Mouse (Mus musculus): ENCODE data around the gene Cic. TPM values are rescaled to one million over a fixed set of nuclear protein-coding genes. Genes with fewer than 3 reads are reported as not detected.
A peak's percentile ranks its signal among the peaks of the same experiment; 100 is the strongest.
"Not testable (repeated sequence)": the region's sequence is repeated elsewhere in the genome, so short reads cannot be mapped to it uniquely, and the experiment has no call there.

The Cic gene
- polyA plus RNA-seq, 2 experiments from 2014 or later, result 24.1 to 27.2 TPM

DNA sequence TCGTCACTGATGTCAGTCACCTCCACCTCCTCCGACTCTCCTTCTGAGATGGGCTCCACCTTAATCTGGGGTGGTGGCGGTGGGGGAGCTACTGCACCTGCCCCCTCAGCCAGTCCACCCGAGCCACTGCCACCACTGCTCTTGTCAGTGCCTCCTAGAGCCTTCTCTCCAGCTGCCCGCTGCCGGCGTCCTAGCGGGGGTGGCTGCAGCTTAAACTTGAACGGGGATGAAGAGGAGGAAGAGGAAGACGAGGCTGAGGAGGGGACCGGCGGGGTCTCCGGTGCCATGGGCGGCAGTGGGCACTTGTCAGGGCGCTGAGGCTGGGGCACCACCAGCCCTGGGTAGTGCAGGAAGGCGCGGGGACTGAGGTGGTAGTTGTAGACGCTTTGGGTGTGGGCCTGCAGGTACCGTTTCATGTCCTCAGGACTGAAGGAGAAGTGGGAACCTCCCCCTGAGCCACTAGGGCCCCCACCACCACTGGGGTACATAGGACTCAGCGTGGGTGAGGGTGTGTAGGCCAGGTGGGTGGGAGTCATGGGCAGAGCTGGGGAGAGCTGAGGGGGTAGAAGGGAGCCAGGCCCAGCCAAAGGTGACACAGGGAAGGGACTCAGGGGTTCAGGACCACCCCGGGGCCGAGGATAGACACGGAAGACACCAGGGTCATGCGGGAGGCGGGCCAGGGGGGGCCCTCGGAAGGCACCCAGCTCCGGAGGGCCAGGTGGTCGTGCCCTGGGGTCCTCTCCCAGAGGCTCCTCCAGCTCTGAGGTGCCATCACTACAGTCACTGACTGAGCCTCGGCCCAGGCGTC is 22.7 kb upstream of the Cic start:
- no peak for ATAC-seq

DNA sequence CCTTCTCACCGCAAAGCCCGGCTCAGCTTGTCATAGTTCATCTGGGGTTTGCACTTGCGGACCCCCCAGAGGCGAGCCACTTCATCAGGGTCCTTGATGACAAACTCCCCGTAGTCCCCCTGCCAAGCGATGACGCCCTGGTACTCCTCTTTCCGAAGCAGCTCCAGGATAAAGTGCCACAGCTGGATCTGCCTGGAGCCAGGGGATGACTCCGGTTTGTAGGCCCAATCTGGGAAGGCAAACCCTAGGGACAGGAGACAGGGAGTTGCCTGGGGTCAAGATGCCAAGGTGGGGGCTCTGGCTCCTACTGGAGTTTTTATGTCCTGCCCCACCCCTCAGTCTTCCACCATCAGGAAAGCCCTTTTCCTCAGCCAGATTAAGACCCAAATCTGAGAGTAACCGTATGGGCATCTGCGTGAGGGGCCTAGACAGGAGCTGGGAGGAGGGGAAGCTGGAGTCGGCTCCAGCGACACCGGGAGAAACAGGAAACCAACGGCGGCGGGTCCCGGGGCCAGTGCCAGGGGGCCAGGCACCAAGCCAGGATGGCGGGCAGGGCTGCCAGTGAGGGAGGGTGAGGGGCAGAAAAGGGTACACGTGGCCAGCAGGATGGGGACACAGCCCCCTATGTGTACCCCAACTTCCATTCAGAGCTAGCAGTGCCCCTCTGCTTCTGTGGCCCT is 21.3 kb upstream of the Cic start:
- no peak for ATAC-seq

DNA sequence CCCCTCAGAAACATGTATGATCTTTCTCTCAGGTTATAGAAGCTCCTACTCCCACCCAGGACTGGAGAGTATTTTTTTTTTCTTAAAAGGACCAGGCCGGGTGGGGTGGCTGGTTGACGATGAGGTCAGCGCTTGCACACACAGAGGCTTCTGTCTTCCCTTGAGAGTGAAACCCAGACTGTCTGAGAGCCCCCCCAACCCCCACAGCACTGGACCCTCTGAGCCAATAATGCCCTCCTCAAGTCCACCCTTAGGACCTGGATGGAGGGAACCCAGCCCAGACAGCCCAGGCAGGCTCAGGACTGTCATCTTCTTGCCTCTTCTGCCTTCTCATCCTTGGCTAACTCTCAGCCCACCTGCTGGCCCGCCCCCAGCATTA is 20.8 kb upstream of the Cic start:
- no peak for ATAC-seq

DNA sequence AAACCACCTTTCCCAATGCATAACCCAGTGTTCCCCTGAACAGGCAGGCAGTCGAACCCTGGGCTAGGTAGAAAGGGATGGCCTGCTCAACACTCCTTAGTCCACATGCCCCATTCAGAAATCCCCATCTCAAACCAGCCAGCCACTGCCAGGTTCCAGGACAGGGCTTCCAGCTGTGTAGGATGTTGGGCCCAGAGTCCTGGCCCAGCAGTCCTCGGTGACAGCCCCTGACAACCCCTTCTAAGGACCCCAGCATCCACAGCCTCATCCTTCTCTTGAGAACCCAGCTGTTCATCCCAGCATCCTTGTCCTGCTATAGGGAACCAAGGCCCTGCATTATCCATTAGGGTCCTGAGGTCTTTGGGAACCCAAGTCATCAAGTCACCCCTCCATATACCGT is 20.0 kb upstream of the Cic start:
- ATAC-seq, result no peak

DNA sequence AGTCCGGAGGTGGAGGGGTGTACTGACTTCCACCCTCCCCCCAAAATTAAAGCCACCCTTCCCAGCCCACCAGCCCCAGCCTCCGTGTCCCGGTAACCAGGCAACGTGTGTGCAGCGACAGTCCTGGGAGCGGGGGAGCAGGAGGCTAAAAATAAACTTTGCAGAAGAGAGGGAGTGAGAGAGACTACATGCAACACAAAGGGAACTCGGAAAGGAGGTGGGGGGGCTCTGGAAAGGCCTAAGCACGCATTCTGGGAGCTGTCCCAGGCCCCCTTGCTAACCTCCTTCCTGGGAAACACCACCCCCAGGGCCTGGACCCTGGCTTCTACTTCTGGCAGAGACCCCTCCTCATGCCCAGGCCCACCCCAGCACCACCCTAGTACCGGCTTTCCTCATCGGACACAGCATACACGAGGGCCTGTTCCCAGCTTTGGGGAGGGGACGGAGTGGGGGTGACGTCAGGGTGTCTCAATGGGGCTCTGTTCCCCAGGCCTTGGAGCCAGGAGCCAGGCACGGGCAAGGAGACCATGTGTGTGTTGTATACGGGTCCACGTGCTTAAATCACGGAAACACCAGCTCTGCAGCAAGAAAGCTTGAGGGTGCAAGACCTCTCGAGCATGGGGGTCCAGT is 19.4 kb upstream of the Cic start:
- ATAC-seq, result no peak

DNA sequence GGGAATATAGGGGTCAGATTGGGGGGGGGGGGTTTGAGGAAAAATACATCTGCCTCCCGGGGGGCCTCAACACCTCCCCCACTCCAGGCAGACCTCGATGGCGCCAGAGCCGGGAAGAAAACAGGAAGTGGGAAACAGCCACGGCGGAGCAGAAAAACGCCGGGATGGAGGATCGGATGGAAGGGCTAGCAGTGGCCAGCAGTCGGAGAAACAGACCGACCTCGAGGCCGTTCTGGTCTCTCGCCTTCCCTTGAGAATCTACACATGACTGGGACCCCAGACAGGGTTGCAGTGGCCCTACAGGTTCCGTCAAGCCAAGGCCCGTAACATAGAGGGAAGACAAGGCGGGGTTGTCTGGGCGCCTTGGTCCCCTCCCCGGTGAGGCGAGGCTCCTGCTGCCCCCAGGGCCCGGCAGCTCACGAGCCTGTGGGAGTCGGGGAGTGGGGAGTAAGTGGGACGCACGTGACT is 18.6 kb upstream of the Cic start:
- no peak for ATAC-seq

DNA sequence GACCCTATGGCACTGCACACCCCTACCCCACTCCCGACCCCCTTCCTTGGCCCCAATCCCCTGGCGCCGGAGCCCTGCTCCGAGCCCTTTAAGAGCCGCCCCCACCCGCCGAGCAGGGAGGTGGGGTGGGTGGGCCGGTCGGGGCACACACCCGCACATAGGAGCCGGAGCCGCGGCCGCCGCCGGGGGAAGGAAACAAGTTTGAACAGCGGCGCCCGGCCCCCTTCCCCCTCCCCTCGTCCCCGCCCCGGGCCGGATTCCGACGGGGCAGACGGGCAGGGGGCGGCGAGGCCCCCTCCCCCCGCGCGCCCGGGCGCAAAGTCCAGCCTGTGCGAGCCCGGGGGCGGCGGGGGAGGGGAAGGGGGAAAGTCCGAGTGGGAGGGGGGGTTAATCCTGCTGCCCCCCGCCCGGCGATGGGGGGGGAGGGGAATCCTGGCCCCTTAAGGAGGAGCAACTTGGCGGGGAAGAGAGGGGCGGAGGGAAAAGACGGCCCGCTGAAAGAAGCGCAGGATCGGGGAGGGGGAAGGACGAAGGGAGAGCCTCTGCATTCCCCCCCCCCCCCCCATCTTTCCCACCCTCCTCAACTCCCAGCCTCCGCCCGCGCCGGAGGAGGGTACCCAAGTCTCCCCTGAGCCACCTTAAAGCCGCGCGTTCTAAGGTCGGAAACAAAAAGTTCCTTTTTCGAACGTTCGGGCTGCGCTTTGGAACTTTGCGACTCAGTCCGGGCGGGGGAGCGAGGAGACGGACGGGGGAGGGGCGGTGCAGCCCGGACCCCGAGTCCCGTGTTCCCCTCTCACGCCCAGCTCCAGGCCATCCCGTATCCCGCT is 18.0 kb upstream of the Cic start:
- ATAC-seq, result peak; percentile 51

DNA sequence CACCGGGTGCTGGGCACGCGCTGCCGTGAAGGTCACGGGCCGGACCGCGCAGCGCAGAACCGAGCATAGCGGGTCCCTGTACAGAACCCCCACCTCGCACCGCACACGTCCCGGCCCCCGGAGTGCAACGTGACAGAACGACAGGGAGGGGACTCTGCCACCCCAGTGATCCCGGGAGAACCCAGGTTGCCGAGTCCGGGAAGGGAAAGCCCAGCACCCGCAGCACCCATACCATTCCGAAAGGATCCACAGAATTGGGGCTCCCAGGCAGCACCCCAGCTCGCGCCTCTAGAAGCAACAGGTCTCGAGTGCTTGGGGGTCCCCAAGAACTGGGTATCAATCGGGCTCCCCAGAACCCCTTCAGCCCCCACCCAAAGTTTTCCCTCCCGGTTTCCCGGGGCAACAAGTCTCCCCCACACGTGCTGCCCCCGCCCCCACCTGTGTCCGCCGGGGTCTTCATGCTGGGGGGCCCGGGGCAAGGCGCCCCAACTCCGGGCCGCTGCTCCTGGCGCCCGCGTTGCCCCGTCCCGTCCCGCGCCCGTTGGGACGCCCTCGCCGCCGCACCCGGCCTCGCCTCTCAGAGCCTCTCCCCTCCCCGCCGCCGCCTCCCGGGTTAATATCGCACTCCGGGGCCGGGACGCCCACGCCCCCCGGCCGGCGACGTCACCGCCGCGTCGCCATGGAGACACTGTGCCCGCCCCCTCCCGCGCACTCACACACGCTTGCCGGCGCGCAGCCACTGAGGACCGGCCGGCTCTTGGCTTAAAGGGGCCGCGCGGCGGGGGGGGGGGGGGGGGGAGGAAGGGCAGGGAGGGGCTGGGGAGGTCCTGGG is 17.1 kb upstream of the Cic start, which contains the start of gene Erf:
Gene Erf, minus strand, starts transcription at position 621 of the 832 bp plus-strand sequence.
- peak; percentile 89 for ATAC-seq

DNA sequence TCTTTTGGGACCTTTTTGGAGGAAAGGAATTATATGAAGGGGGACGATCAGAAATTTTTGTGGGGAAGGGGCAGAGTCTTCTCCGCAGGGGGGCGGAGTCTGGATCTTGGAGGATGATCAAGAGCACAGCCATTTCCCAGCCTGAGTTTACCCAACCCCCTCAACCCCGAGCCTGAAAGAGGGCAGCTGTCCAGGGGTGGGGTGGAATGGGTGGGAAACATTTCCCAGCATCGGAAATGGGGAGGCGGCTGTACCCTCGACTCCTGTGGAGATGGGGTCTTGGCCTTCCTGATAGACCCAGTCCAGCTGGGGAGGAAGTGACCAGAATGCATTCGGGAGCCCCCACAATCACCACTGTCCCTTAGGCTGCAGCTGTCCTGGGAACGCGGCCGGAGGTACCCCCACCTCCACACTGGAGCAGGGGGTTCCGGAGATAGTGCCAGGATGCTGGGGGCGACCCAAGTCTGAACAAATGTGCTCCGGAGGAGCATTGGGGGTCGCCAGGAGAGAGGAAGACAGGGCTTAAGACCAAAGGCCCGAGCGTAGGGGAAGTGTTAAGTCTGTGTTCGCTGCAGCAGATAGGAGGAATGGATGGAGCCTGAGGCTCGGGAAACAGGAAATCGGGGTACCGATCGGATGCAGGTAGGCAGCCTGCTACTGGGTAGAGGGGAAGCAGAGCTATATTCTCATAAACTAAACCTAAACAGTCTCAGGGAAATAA is 16.3 kb upstream of the Cic start:
- ATAC-seq, result no peak

DNA sequence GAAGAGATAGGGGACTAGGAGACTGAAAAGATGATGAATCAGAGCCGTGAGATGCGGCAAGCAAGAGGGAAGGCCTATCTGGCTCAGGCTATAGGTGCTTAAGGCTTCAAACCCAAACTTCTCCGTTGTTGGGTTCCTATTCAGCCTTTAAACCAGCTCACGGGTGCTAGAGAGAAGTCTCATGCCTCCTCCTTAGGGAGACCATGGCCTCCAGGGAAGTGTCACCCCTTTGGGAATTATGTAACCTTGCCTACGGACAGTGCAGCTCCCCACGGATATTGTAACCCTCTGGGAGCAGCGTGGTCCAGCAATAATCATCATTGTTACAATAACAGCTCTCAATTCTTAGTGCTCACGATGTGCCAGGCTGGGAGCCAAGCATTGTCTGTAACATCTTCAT is 15.7 kb upstream of the Cic start:
- no peak for ATAC-seq

DNA sequence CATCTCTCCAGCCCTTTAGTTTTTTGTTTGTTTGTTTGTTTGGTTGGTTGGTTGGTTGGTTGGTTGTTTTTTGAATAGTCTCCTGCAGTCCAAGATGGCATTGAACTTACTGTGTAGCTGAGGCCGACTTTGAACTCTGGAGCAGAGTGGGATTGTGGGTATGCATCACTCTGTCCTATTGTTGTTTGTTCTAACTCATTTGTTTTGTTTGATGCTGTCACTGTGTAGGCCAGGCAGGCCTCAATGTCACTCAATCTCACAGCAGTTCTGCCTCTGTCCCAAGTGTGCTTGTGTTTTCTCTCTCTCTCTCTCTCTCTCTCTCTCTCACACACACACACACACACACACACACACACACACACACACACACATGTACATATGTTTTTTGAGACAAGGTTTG is 5.6 kb upstream of the Cic start:
- no peak for ATAC-seq

DNA sequence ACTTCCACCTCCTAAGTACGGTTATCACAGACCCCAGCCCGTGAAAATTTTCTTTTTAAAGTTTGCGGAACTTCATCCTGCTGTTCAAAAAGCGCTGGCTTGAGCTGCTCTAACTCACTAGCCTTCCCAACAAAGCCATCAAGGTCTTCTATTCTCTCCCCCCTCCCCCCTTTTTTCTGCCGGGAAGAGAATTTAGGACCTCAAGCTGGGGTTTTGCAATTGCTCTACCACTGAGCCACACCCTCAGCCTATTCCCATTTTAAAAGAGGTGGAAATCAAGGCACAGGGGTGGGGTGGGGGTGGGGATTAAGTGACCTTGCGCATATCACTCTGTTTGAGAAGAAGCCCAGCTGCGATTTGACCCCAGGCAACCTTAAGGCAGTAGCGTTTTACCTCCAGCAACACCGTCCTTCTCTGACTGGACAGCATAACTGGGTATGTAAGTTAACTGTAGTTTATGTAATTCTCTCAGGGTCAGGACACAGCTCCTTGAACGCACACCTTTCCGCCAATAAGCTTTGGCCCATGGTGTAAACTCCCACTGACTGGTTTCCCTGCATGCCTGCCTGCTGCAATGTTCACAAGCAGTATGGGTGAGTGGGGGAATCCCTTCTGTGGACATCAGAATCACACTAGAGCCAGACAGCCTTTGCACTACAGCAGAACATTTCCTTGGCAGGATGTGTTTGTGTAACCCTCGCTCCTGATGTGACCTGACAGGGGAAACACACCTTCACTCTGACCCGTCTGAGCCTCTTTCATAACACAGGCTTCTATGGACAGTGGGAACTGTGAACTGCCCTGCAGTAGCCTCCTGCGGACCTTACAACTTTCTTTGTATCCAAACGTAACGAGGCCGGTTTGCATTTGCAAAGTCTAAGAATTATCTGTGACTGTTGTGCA is 3.3 kb upstream of the Cic start:
- no peak for ATAC-seq

DNA sequence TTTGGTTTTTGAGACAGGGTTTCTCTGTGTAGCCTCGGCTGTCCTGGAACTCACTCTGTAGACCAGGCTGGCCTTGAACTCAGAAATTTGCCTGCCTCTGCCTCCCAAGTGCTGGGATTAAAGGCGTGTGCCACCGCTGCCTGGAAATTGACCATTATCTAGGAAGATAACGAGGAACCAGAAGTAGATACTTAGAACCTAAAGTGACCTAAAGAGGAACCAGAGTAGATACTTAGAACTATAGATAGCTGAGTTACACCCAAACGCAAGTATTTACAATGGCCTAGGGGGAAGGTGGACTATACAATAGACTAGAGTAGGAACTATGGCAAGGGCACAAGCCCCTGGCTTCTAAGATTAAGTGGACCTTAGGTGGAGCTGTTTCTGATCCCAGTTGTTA is 1.8 kb upstream of the Cic start:
- not testable (repeated sequence) for ATAC-seq

DNA sequence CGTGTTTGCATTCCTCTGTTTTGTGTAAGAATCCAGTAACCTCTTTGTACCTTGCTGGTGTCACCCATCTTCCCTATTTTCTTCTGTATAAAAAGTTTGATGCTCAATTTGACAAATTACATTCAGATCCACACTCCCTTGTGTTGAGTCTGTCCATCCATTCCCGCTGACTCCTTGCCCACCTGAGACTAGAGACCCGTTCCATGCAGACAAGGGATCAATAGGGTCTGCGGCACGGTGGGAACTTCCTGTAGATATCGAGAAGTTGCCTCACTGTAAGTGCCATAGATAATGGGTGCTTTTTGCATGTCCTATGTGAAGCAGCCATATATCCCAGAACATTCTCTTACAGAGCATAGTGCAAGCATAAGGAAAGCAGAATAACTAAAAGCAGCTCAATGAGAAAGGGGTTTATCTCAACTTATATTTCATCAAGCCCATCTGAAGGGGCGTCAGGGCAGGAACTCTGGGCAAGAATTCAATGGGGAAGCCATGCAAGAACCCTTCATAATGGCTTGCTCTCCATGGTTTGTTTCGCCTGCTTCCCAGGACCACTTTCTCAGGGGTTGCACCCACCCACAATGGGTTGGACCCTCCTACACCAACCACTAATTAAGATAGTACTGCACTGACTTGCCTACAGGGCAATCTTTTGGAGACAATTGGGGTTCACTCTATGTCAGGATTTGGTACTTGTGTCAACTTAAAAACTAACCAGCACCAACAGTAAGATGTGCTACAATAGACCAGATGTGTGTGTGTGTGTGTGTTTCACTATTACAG is 1.1 kb upstream of the Cic start:
- no peak for ATAC-seq

DNA sequence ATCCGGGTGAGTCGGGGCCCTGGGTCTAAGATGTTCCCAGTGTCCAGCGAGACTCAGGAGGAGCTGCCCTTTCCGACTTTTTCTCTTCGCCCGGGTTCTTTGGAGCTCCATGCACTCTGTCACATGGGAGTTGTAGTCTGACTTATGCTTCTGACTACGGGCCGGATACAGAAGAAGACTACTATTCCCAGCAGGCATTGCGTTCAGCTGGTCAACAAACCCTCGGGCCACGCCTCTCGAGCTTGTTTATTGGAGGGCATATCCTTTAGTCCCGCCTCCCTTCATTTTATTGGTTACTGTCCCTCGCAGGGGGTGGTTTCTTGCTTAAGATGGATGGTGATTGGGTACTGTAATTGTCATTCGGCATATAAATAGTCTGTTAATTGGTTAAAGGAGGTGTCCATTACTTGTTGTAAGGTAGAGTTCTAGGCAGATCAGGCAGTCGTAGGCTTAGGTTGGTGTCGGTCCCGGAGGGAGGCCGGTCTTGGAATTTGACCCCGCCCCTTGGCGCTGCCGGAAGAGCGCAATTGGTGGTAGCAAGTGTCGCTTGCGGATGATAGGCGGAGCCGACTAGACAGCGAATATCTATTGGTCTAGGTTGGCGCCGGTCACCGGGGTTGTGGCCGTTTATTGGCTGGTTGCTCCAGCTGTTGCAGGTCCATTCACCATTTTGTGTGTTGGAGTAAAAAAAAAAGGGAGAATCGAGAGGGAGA is 403 bp downstream of the Cic start:
- ATAC-seq, result peak; percentile 79

DNA sequence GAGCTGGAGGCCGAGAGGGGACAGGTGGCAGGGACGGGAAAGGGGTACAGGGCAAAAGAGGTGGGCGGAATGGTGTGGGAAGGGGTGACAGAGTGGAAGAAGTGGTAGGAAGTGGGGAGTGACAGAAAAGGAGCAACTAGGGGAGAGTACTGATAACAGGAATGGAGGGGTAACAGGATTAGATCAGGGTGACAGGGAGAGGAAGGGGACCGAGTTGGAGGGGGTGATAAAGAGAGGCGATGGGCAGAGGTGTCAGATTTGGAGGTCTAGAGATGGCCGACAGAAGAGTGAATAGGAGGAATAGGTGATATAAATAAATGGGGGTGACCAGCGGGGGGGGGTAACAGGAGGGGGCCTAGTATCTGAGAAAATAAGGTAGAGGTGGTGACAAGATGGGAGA is 1.1 kb downstream of the Cic start:
- ATAC-seq, result no peak

DNA sequence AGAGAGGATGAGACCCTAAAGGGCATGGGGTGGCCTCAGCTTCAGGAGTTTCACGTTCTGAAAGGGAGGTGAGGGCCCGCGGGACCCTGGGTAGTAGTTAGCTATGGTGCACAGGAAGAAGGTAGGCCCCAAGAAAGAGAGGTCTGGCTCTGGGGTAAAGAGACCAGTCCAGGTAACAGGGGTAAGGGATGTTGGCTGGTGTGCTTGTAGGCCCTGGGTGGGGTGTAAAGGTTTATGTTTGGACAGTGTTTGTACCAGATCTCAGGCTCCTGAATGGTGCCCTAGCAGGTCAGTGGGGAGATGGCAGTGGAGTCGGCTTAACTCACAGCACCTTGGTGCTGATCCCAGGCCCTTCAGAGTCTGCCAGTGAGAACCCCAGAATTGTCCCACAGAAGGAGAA is 1.5 kb downstream of the Cic start:
- no peak for ATAC-seq

DNA sequence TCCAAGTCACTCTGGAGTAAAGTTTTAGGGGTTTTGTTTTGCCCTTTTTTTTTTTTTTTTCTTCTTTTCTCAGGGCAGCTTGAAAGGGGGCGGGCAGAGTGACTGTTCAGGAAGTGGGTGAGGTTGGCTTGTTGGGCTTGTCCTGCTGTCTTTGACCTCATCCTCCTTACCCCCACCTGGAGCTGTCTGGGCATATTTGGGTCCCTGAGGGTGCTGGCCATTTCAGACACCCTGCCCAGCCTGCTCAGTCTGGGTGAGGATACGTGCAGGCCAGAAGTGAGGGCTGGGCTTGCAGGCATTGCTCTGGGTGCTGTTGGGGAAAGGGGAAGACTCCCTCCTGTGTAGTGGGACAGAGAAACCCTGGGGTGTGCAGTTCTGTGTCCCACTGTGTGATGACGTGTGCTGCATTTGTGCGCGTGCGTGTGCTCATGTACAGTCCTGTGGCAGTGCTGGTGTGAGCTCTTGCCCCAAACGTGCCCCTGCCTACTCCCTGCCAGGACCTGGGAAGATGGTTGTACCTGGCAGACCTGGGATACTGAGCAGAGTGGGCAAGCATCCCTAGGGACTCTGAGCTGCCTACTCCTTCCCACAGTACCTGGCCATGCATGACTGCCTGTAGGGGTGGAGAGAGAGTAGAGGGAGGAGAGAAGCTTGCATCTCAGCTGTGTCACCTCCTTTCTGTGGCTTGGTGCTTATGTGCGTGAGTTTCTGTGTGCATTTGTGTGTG is 2.2 kb downstream of the Cic start:
- no peak for ATAC-seq
